Mouse (Mus musculus): ENCODE measurements at regions not wholly inside any gene's neighbourhood (a gene's known extent, or its start where the extent isn't known, plus 50 kb on each side); places are given as distances from the start of the nearest gene placed in this dataset.

DNA sequence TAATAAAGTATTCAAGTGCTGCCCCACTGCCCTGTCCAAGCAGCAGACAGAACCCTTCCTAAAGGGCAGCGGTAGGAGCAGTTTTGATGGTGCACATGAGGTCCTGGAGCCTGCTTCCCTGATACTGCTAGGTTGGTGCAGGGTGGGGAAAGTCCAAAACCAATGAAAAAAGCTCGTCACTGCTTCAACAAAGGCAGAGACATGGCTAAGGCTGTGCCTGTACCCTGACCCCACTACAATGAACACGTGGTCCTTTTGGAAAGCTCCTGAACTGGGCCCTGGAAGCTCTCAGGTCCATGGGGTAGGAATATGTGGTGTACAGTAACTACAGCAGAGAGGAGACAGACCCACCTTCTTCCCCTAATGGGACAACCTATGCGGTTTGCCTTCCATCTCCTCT, 104.1 kb upstream of the Tpm1 start:
- TF ChIP-seq CTCF (IDR thresholded peaks at IDR 0.05; ENCODE audit: extremely low read depth, insufficient read length, insufficient replicate concordance, low read depth, low read length), result no peak
- TF ChIP-seq POLR2A (IDR thresholded peaks at IDR 0.05; ENCODE audit: low read depth, low read length), result no peak

All from small intestine, adult 2 months (tissue).